Mouse (Mus musculus): ENCODE measurements at regions not wholly inside any gene's neighbourhood (a gene's known extent, or its start where the extent isn't known, plus 50 kb on each side); places are given as distances from the start of the nearest gene placed in this dataset.

DNA sequence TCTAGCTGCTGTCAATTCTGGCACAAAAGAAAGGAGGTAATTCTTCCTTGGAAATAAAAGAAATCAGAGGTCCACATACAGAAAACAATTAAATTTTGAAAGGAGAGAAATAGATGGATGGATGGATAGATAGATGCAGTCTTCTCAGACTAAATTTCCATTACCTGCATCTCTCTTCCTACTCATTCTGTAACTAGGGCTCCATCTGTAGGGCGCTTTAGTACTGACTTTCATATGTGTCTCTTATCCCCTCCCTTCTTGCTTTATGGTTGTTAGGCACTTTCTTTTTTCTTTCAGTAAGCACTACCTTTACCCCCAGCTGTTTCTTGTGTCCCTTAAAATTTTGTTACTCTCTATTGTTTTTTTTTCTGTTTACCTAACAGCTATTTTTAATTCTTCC, 72.9 kb upstream of the Olfr1324 start:
- TF ChIP-seq CTCF (IDR thresholded peaks at IDR 0.05; ENCODE audit: low read depth, low read length) (no peak), POLR2A (IDR thresholded peaks at IDR 0.05; ENCODE audit: borderline replicate concordance, low read depth, low read length) (no peak)

All from bone marrow macrophage, adult 2 months (primary cell).